Mouse (Mus musculus): ENCODE results near the gene Srsf2.

GRCm38 (mm10) chr11:116832172-116832685 lies 20.7 kb downstream of the Srsf2 start:
- no peak for TF ChIP-seq CTCF (IDR thresholded peaks at IDR 0.05; ENCODE audit: low read depth)
- TF ChIP-seq EP300 (optimal IDR thresholded peaks at IDR 0.05): no peak
